Mouse (Mus musculus): ENCODE data around the gene Rpf1.

Rpf1 gene

DNA sequence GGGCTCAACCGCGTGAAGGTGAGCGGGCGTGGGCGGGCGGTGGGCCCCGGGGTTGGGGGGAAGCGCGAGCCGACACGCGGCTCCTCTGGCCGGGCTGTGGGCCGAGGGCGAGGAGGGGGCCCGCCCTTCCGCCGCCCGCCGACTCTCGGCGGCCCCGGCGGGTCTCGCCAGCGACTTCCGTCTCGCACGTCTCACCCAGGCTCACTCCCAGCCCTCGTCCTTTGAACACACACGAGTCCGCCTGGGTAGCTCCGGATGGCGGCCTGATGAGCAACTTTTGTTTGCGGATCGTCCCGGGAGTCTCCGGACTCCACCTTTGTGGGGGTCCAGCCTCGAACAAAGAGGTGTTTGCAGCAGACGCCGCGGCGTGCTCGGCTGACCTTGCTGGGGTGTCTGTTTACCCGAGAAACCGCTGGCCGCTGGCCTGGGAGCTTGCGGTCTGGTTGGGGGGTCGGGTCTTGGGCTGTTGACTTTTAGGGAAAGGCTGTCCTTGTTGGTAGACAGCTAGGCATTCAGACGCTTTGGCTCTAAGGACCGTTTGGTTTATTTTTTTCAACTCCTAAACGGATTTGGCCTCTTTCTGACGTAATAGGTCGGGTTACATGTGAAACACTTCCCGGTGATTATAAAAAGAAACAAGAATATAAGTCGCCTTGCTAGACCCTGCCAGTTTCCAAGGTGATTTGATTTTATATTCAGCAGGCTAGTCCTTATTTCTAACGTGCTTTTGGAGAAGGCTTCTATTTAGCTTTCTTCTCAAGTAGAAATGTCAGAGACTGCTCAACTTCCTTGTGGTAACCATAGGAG is 21.0 kb downstream of the Rpf1 start:
- no peak for DNase-seq

DNA sequence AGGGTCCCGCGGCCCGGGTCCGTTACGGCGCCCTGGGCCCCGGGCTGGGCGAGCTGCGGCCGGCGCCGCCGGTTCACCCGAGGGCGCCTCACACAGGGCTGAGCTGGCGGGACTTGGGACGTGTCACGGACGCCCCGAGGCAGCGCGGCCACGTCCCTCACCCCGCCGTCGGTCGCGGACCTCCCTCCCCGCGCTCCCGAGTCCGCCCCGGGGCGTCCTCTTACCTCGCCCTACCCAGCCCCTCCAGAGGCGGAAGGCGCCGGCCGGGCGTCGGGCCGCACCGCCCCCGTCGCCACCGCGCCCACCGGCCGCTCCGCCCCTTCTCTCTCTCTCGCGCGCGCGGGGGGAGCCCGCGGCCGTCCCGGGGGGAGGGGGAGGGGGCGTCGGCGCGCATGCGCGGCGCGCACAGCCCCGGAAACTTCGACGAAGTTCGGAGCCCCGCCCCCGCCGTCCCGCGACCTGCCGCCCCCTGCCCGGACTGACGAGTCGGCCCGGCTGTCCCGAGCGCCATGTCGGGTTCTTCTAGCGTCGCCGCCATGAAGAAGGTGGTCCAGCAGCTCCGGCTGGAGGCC is 21.7 kb downstream of the Rpf1 start, which contains the start of the genes Spata1 and Gng5:
Gene Spata1, minus strand, starts transcription at position 323 of the 572 bp plus-strand sequence.
Gene Gng5, plus strand, starts transcription at position 377 of the 572 bp plus-strand sequence.
- DNase-seq, result peak; percentile 80

DNA sequence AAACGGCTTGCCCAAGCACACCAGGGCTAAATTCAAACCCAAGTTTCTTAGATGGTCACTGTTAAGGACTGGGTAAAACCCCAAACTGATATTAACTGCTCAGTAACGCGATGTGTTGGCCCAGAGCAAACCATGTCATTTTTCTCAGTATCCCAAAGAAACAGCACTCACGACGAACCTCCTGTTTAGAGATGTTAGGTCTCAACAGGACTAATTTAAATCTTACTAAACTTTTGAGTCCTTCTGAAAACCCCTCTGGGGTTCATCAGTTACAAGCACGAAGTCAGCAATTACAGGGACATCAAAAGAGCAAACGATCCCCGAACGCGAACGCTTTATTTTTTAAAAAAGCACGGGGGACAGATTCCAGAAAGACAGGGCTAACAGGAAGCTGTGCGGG is 22.2 kb downstream of the Rpf1 start:
- no peak for DNase-seq

DNA sequence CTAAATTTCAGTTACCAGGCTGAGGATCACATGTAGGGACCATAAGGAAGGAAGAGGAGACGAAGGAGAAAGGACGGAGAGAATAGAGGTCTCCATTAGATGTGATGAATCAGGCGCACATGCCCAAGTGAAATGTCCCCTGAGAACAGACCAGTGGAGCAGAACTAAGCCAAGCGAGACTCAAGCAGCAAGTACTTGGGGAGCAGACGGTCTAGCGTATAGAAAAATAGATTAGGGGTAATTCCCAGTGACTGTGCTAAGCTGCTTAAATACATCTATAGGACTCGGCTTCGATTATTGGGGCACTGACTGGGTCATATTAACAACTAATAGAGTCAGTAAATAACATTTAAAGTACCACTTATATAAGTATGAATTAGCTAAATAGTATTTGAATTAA is 26.3 kb downstream of the Rpf1 start:
- DNase-seq, result no peak

- no peak for DNase-seq
Observed at GRCm38 (mm10) chr3:146486464-146486863, 34.8 kb downstream of the Rpf1 start.

GRCm38 (mm10) chr3:146482044-146482443 is 39.2 kb downstream of the Rpf1 start:
- no peak for DNase-seq

DNA sequence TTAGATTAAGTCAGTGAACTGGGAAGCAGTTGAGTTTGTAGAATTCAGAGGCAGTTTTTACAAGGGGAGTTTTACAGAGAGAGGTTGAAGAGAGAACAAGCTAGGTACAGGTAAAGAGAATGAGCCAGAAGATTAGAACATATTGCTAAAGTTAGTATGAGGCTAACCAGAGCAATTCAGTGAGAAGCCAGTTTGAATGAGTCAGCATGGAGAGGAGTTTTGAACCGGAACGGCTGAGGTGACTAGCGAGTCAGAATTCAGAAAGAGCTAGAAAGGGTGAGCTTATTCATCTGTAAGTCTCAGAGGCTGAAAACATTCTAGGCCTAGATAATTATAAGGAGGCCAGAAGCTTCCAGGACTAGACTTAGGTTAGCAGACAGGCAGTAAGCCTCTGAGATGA is 46.8 kb downstream of the Rpf1 start:
- DNase-seq, result no peak

DNA sequence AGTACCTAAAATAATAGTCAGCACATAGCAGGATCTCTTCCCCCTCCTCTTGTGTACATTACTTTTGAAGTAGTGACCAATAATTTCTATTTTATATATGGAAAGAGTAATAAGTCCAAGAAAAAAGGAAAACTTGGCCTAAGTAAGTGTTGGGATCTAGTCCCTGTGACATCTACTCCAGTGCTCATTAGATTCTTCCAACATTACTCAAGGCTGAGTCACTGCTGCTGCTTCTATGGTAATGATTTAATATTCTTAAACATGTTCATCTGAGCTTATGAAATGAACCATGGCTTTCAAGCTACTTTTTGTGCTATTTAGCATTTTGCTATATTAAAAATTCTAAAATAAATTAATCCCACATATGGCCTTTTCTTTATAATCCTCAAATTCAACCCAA is 47.5 kb downstream of the Rpf1 start:
- no peak for DNase-seq

DNA sequence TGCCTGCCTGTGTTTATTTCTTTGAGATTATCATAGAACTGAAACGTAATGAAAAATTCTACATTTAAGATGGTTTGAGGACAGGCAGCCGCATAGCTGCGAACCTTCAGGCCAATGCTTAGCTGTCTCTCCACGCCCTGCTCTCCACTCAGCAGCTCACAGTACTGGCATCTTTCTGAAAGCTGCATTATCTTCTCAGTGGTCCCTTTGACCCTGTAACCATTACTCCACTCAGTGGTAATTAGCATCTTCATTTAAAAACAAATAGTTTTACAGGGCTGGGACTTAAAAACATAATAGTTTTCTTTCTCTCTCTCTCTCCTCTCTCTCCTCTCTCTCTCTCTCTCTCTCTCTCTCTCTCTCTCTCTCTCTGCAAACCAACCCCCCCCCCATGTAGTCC is 48.6 kb downstream of the Rpf1 start:
- no peak for DNase-seq

DNA sequence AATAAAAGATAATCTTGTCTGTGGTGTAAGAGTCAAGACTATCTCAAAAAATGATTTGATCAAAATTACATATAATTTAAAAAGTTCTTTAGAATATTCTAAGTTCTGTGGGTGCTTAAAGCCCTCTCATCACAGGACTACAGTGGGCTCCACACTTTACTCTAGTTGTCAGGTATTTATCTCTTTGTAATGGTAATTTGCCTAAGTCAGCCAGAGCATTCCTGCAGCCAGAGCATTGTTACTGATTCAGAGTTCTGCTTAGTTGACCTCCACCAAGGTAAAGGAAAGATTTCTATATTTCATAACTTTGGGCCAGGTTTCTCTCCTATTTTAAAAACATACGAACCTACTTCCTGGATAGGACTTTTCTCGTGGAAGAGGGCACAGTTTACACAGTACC is 52.0 kb downstream of the Rpf1 start:
- no peak for DNase-seq

- DNase-seq, result no peak
Observed at GRCm38 (mm10) chr3:146462939-146463338, 58.3 kb downstream of the Rpf1 start.
